Mouse (Mus musculus) thymus, adult 2 months (tissue): ENCODE data around the gene Galnt11. TPM values are rescaled to one million over a fixed set of nuclear protein-coding genes. Genes with fewer than 3 reads are reported as not detected.
"Not testable (repeated sequence)": the region's sequence is repeated elsewhere in the genome, so short reads cannot be mapped to it uniquely, and the experiment has no call there.

Source experiments
- DNase-seq: peaks from one replicate; pipeline ENCODE4 v3.0.0; 2021
- H3K27ac ChIP-seq: fragments of 200-500 bp; 2 replicates; pipeline ENCODE4 v1.5.1; 2012; ENCODE audit warnings: low read length, control low read depth; ENCODE audit not compliant: control insufficient read depth, insufficient read depth
- H3K27me3 ChIP-seq: fragments of 200-500 bp; 2 replicates; pipeline ENCODE4 v1.6.1; 2012; ENCODE audit warnings: mild to moderate bottlenecking, low read length, moderate library complexity, mixed read lengths; ENCODE audit not compliant: control insufficient read depth, insufficient read depth
- H3K36me3 ChIP-seq: fragments of 200-500 bp; 2 replicates; pipeline ENCODE4 v1.6.1; 2012; ENCODE audit warnings: mild to moderate bottlenecking, low read length, moderate library complexity; ENCODE audit not compliant: control insufficient read depth, insufficient read depth
- H3K4me1 ChIP-seq: fragments of 200-500 bp; replicated peaks from 2 replicates; pipeline ENCODE4 v1.6.1; 2012; ENCODE audit warnings: low read length; ENCODE audit not compliant: control insufficient read depth, insufficient read depth
- H3K4me3 ChIP-seq: fragments of 200-500 bp; 2 replicates; pipeline ENCODE4 v1.5.1; 2012; ENCODE audit warnings: mild to moderate bottlenecking, low read length, control low read depth, moderate library complexity; ENCODE audit not compliant: control insufficient read depth, insufficient read depth
- CTCF ChIP-seq: fragments of 200-500 bp; IDR thresholded peaks from 2 replicates; pipeline ENCODE4 v1.5.1; 2012; ENCODE audit warnings: mild to moderate bottlenecking, control low read depth, low read length, moderate library complexity, borderline replicate concordance; ENCODE audit not compliant: control insufficient read depth, poor library complexity, insufficient read depth; ENCODE audit errors: extremely low read depth
- POLR2A ChIP-seq: fragments of 200-500 bp; IDR thresholded peaks from 2 replicates; pipeline ENCODE4 v1.6.1; 2012; ENCODE audit warnings: mild to moderate bottlenecking, low read length, control low read depth, moderate library complexity; ENCODE audit not compliant: control insufficient read depth, poor library complexity, insufficient read depth; ENCODE audit errors: extremely low read depth
- WGBS: fragments of 180-500 bp; shearing (Covaris S2); methylation state at CpG from one replicate; pipeline ENCODE4 v1.1.7; 2018; 5-methylcytosine and 5-hydroxymethylcytosine counted together
- polyA plus RNA-seq: library from polyadenylated mRNA; depleted of rRNA; stranded (reverse); fragments of >200 nt; gene quantifications from 2 replicates; pipeline ENCODE4 v1.2.3, GENCODE M21; 2012

Galnt11 gene
- polyA plus RNA-seq, 1 experiment = 14.6 TPM

DNA sequence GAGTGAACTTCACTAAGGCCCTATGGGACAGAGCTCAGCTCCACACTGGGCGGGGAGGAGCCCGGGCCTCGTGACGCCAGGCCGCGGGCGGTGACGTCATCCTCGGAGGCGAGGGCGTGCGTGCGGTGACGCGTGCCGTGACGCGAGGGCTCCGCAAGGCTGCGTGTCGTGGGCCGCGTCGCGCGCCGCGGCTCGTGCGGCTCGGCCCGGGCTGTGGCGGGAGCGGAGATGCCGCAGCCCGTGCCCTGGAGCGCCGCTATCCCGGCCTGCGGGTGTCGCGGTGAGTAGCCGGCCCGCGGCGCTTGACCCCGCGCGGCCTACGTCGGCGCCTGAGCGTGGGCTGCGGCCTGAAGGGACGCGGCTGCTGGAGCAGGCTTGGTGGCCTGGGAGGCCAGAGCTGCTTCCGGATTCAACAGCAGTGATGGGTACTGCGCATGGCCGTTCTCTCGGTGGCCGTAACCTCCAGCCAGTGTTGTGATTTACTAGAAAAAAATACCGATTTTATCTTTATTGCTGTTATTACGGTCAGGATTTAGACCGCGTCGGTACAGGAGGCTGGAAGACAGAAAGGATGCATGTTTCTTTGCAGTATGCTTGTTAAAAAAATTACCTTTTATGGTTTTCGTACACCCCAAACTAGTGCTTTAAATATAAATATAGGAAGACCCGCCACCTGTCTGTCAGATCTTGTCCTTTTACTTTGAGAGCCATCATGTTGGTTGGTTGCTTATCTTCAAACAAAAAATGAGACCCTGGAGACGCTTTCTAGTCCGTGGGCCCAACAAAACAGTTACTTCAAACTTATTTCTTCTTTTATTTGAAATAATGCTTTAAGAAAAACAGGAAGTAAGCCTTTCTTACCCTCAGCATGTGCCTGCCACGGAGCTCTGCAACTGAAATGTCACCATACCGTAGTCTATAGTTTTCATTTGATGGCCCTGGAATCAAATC lies 1.3 kb downstream of the Galnt11 start, which contains the start of gene E130116L18Rik:
Gene E130116L18Rik (minus strand): TSS at position 402 of the 951 bp plus-strand sequence.
- no peaks in the 10 kb centered on the region for H3K4me1 ChIP-seq
- no peak within 1 kb of the TSS for H3K27ac ChIP-seq
- no peaks in the 10 kb centered on the region for H3K27me3 ChIP-seq
- H3K4me3 ChIP-seq = peak within 1 kb of the TSS; percentile 56
- H3K36me3 ChIP-seq = no peaks in the 10 kb centered on the region
- TF ChIP-seq POLR2A (peak; percentile 57; the same call in 1 of the 2 replicates), CTCF (0 out of 2 replicates have a peak, but pooled peaks have one; percentile 50)
- peak; percentile 81 for DNase-seq
- WGBS = 1% methylated on average over 72 of the region's 72 CpGs

DNA sequence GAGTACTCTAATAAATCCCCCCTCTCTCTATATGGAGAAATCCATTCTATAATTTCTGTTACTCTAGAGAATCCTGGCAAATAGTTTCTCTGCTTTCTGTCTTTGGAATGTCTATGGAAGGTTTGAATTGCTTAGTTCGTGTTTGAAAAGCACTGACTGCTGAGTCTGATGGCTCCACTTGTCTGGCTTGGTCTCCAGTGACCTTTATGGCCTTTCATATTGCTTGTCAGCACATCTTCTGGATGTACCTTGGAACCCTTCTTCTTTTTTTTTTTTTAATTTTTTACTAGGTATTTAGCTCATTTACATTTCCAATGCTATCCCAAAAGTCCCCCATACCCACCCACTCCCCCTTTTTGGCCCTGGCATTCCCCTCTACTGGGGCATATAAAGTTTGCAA lies 2.7 kb downstream of the Galnt11 start:
- H3K4me1 ChIP-seq, H3K4me3 ChIP-seq, DNase-seq, H3K27ac ChIP-seq, H3K36me3 ChIP-seq, H3K27me3 ChIP-seq: not testable (repeated sequence)
- WGBS = 96% methylated on average over 1 of the region's 1 CpGs

DNA sequence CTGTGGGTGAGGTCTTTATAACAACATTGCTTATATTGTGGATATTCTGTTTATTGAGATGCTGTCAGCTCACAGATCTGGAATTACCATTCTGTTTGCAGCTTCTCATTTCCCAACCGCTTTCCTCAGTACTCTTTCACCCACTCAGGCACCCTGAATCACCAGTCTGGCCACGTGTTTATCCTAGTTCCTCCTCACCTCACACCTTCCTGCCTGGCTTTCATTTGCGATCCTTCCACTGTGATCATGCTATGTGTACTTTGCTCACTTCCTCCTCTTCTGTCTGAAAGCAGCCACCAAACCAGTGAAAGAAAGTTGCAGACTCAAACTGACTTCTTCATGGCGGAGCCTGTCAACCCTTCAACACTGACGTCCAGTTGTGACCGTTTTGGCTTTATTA lies 21.4 kb downstream of the Galnt11 start:
- H3K27ac ChIP-seq = no peak overlapping the region
- H3K27me3 ChIP-seq = no peaks in the 10 kb centered on the region
- H3K4me3 ChIP-seq = no peak overlapping the region
- no peaks in the 10 kb centered on the region for H3K4me1 ChIP-seq
- no peaks in the 10 kb centered on the region for H3K36me3 ChIP-seq
- TF ChIP-seq POLR2A = no peak
- TF ChIP-seq CTCF = no peak
- 77% methylated on average over 6 of the region's 6 CpGs for WGBS
- DNase-seq = no peak

DNA sequence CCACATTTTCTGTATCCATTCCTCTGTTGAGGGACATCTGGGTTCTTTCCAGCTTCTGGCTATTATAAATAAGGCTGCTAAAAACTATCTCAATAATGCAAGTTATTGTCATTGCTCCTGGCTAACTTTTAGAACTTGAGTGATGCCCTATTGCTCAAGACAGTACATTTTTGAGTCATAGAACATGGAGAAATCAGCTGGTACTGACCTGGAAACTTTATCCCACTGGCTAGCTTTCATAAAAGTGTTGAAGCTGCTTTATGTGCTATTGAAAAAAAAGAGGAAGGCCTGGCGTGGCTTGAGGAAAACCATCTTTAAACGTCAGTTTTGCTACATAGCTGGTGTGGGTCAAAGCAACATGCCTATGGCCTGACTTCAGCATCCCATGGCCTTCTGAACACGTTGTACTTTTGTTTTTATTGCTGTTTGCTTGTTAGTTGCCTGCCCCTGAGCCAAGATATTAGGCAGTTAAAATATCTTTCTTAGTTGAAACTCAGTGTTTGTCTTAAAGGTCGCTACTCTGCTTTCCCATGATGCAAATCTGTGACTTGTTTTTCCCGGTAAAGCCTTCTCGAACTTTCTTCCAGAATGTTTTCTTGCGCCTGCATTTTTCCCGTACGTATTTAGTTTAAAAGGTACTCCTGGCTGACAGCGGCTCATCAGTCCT lies 24.2 kb downstream of the Galnt11 start:
- H3K36me3 ChIP-seq = no peaks in the 10 kb centered on the region
- no peak overlapping the region for H3K27ac ChIP-seq
- no peak overlapping the region for H3K4me3 ChIP-seq
- no peak for TF ChIP-seq CTCF
- no peak for TF ChIP-seq POLR2A
- H3K27me3 ChIP-seq = no peaks in the 10 kb centered on the region
- H3K4me1 ChIP-seq = no peaks in the 10 kb centered on the region
- WGBS = 89% methylated on average over 10 of the region's 10 CpGs
- no peak for DNase-seq

DNA sequence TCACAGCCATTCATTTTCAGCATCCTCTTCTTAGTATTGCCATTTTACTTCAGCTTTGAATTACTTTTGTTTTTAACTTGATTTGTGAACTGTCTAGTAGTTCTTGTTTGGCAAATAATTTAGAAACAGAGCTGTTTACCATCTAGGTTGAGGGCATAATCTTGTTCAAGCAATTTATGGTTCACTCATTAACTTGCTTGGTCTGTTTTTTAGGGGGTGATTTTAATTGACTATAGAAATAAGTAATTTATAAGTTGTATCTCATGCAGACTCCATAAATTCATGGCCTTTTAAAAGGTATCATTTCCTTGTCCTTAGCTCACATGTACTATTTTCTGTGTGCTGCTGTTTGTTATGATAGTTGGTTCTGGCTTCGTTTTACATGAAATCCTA lies 24.8 kb downstream of the Galnt11 start:
- TF ChIP-seq CTCF (no peak), POLR2A (no peak)

DNA sequence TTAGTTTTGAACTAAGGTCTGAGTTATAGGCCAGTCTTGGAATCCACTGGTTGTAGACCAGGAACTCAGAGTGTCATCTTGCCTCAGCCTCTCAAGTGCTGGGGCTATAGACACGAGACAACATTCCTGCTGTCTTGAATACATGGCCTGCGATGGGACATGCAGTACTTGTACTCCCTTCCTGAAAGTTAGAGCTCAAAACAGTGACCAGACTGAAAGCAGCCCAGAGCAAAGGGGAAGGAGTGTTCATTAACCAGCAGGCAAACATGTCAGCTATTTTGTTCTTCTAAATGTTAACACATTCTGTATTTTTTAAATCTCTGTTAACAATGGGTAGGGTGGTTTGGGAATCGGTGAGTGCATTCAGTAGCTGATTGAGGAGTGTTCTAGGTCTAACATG lies 25.3 kb downstream of the Galnt11 start:
- WGBS = 91% methylated on average over 3 of the region's 3 CpGs
- no peak overlapping the region for H3K4me3 ChIP-seq
- no peak for TF ChIP-seq POLR2A
- TF ChIP-seq CTCF = no peak
- no peaks in the 10 kb centered on the region for H3K4me1 ChIP-seq
- no peaks in the 10 kb centered on the region for H3K27me3 ChIP-seq
- no peak overlapping the region for H3K27ac ChIP-seq
- peaks cover 2% of the 10 kb centered on the region; the same call in 1 of the 2 replicates for H3K36me3 ChIP-seq
- DNase-seq = no peak

More for the DNA sequence above, 24.8 kb downstream of the Galnt11 start:
- DNase-seq = no peak
- 92% methylated on average over 1 of the region's 1 CpGs for WGBS
- Histone ChIP-seq H3K27ac (no peak overlapping the region), H3K36me3 (no peaks in the 10 kb centered on the region), H3K27me3 (no peaks in the 10 kb centered on the region), H3K4me3 (no peak overlapping the region), H3K4me1 (no peaks in the 10 kb centered on the region)
